Mouse (Mus musculus): ENCODE measurements at regions not wholly inside any gene's neighbourhood (a gene's known extent, or its start where the extent isn't known, plus 50 kb on each side); places are given as distances from the start of the nearest gene placed in this dataset.
"Not testable (repeated sequence)": the region's sequence is repeated elsewhere in the genome, so short reads cannot be mapped to it uniquely, and the experiment has no call there.

GRCm38 (mm10) chr15:92997933-92998332 is 277.0 kb downstream of the Gxylt1 start:
- DNase-seq (ENCODE audit: low spot score in 2 of 2) = no peak

- DNase-seq (ENCODE audit: low spot score in 2 of 2) = no peak
These were observed 280.7 kb downstream of the Gxylt1 start for GRCm38 (mm10) chr15:92994191-92994671.

- DNase-seq (ENCODE audit: low spot score in 2 of 2) = no peak
These were observed 281.3 kb downstream of the Gxylt1 start for GRCm38 (mm10) chr15:92993538-92994190.

- no peak for DNase-seq (ENCODE audit: low spot score in 2 of 2)
These were observed 299.2 kb downstream of the Gxylt1 start for GRCm38 (mm10) chr15:92975774-92976173.

GRCm38 (mm10) chr15:92974931-92975330 is 300.0 kb downstream of the Gxylt1 start:
- no peak for DNase-seq (ENCODE audit: low spot score in 2 of 2)

GRCm38 (mm10) chr15:92973651-92974229 is 301.2 kb downstream of the Gxylt1 start:
- no peak for DNase-seq (ENCODE audit: low spot score in 2 of 2)

- DNase-seq (ENCODE audit: low spot score in 2 of 2) = no peak
These were observed 309.4 kb downstream of the Gxylt1 start for GRCm38 (mm10) chr15:92965556-92965955.

GRCm38 (mm10) chr15:92964901-92965300 is 310.1 kb downstream of the Gxylt1 start:
- DNase-seq (ENCODE audit: low spot score in 2 of 2) = no peak

- DNase-seq (ENCODE audit: low spot score in 2 of 2) = no peak
These were observed 310.8 kb downstream of the Gxylt1 start for GRCm38 (mm10) chr15:92964131-92964530.

- not testable (repeated sequence) for DNase-seq (ENCODE audit: low spot score in 2 of 2)
These were observed 324.1 kb downstream of the Gxylt1 start for GRCm38 (mm10) chr15:92950912-92951311.

GRCm38 (mm10) chr15:92946216-92946615 is 328.8 kb downstream of the Gxylt1 start:
- no peak for DNase-seq (ENCODE audit: low spot score in 2 of 2)

GRCm38 (mm10) chr15:92903821-92904220 is 371.2 kb downstream of the Gxylt1 start:
- no peak for DNase-seq (ENCODE audit: low spot score in 2 of 2)

- no peak for DNase-seq (ENCODE audit: low spot score in 2 of 2)
These were observed 377.7 kb downstream of the Gxylt1 start for GRCm38 (mm10) chr15:92897277-92897676.

- DNase-seq (ENCODE audit: low spot score in 2 of 2) = no peak
These were observed 379.1 kb downstream of the Gxylt1 start for GRCm38 (mm10) chr15:92895836-92896235.

- DNase-seq (ENCODE audit: low spot score in 2 of 2) = no peak
These were observed 398.5 kb downstream of the Gxylt1 start for GRCm38 (mm10) chr15:92876438-92876837.

- DNase-seq (ENCODE audit: low spot score in 2 of 2) = no peak
These were observed 410.9 kb downstream of the Gxylt1 start for GRCm38 (mm10) chr15:92864106-92864505.

- no peak for DNase-seq (ENCODE audit: low spot score in 2 of 2)
These were observed 424.1 kb downstream of the Gxylt1 start for GRCm38 (mm10) chr15:92850854-92851253.

GRCm38 (mm10) chr15:92840035-92840434 is 434.9 kb downstream of the Gxylt1 start:
- no peak for DNase-seq (ENCODE audit: low spot score in 2 of 2)

- DNase-seq (ENCODE audit: low spot score in 2 of 2) = no peak
These were observed 435.4 kb downstream of the Gxylt1 start for GRCm38 (mm10) chr15:92839611-92840010.

GRCm38 (mm10) chr15:92826136-92826535 is 429.5 kb downstream of the Pdzrn4 start:
- no peak for DNase-seq (ENCODE audit: low spot score in 2 of 2)
